Mouse (Mus musculus) heart, adult 2 months (tissue): ENCODE results near the gene 1700019A02Rik. TPM values are rescaled to one million over a fixed set of nuclear protein-coding genes. Genes with fewer than 3 reads are reported as not detected.

Source experiments
- DNase-seq, 2 experiments: peaks; one replicate each; pipeline ENCODE4 v3.0.0; 2021
- H3K27ac ChIP-seq: fragments of 200-600 bp; 2 replicates; pipeline ENCODE4 v1.8.1; 2022
- H3K27me3 ChIP-seq: fragments of 200-500 bp; 2 replicates; pipeline ENCODE4 v1.6.1; 2012; ENCODE audit warnings: mild to moderate bottlenecking, low read length, inconsistent platforms, mixed read lengths; ENCODE audit not compliant: control insufficient read depth, insufficient read depth
- H3K36me3 ChIP-seq: fragments of 200-500 bp; 2 replicates; pipeline ENCODE4 v1.6.1; 2012; ENCODE audit warnings: low read length, inconsistent platforms; ENCODE audit not compliant: control insufficient read depth, insufficient read depth
- H3K4me1 ChIP-seq: fragments of 200-500 bp; 2 replicates; pipeline ENCODE4 v1.6.1; 2011; ENCODE audit warnings: low read length; ENCODE audit not compliant: control insufficient read depth, insufficient read depth
- H3K4me3 ChIP-seq: fragments of 200-600 bp; 2 replicates; pipeline ENCODE4 v1.8.1; 2022
- H3K79me2 ChIP-seq: fragments of 200-500 bp; replicated peaks from 2 replicates; pipeline ENCODE4 v1.6.1; 2012; ENCODE audit warnings: mild to moderate bottlenecking, inconsistent platforms, low read length, moderate library complexity, mixed read lengths; ENCODE audit not compliant: control insufficient read depth, insufficient read depth
- H3K9ac ChIP-seq: fragments of 200-500 bp; 2 replicates; pipeline ENCODE4 v1.6.1; 2012; ENCODE audit warnings: low read depth, mild to moderate bottlenecking, control low read depth, inconsistent platforms, low read length, mixed read lengths
- CTCF ChIP-seq: fragments of 200-600 bp; IDR thresholded peaks from 2 replicates; pipeline ENCODE4 v1.8.1; 2022; ENCODE audit warnings: antibody characterized with exemption, mild to moderate bottlenecking, moderate library complexity
- EP300 ChIP-seq: fragments of 200-500 bp; IDR thresholded peaks from 2 replicates; pipeline ENCODE4 v1.6.1; 2011; ENCODE audit warnings: low read depth, low read length, control low read depth; ENCODE audit not compliant: insufficient read depth
- POLR2A ChIP-seq: fragments of 200-500 bp; IDR thresholded peaks from 2 replicates; pipeline ENCODE4 v1.6.1; 2011; ENCODE audit warnings: mild to moderate bottlenecking, low read depth, low read length, control low read depth; ENCODE audit not compliant: insufficient read depth
- WGBS: fragments of 180-500 bp; shearing (Covaris S2); methylation state at CpG from one replicate; pipeline ENCODE4 v1.1.7; 2018; 5-methylcytosine and 5-hydroxymethylcytosine counted together
- intact Hi-C: fragments of 180-260 bp; cut with DNase I; formaldehyde crosslinking; loops from one replicate; pipeline ENCODE4 v1.15.1; 2025
- long read RNA-seq: library from polyadenylated mRNA; stranded (forward); transcript quantifications from one replicate; pipeline ENCODE4 v2.0.0, GENCODE M21; 2021
- polyA plus RNA-seq: library from polyadenylated mRNA; depleted of rRNA; stranded (reverse); fragments of >200 nt; gene quantifications from 2 replicates; pipeline ENCODE4 v1.2.3, GENCODE M21; 2012; rRNA removed
- total RNA-seq, 2 experiments: library from RNA; stranded (reverse); gene quantifications; 2 replicates each; pipeline ENCODE4 v1.2.3; 2021

1700019A02Rik gene
- total RNA-seq (not detected), polyA plus RNA-seq (not detected in 2 replicates)
- long read RNA-seq = 0 reads

- WGBS = 90% methylated on average over 8 of the region's 8 CpGs
Observed at GRCm38 (mm10) chr1:53187536-53187935, at the start of gene 1700019A02Rik. TSS of gene 1700019A02Rik (minus strand) at chr1:53187636.

GRCm38 (mm10) chr1:53226063-53226462 is 38.6 kb upstream of the 1700019A02Rik start:
- Histone ChIP-seq H3K27me3 (no peaks in the 10 kb centered on the region), H3K9ac (no peak overlapping the region), H3K36me3 (no peaks in the 10 kb centered on the region; the same call in 1 of the 2 replicates), H3K4me3 (no peak overlapping the region), H3K27ac (no peak overlapping the region), H3K4me1 (peaks cover 1% of the 10 kb centered on the region; the same call in 1 of the 2 replicates), H3K79me2 (no peaks in the 10 kb centered on the region)
- DNase-seq = no peak
- intact Hi-C loops = no loop called here
- WGBS = 47% methylated on average over 1 of the region's 1 CpGs
- TF ChIP-seq POLR2A = no peak
- no peak for TF ChIP-seq CTCF
- TF ChIP-seq EP300 = no peak

More at GRCm38 (mm10) chr1:53187536-53187935, at the start of gene 1700019A02Rik:
- H3K79me2 ChIP-seq = no peaks in the 10 kb centered on the region
- intact Hi-C loops = no loop called here
- H3K4me1 ChIP-seq = no peaks in the 10 kb centered on the region
- H3K36me3 ChIP-seq = no peaks in the 10 kb centered on the region
- H3K9ac ChIP-seq = no peak within 1 kb of the TSS
- no peak for DNase-seq
- H3K4me3 ChIP-seq = no peak within 1 kb of the TSS
- no peak within 1 kb of the TSS for H3K27ac ChIP-seq
- TF ChIP-seq CTCF (no peak), EP300 (no peak), POLR2A (no peak)
- H3K27me3 ChIP-seq = no peaks in the 10 kb centered on the region

GRCm38 (mm10) chr1:53225616-53226015 is 38.2 kb upstream of the 1700019A02Rik start:
- no peak overlapping the region for H3K27ac ChIP-seq
- peak in 1 of 2 experiments; percentile 4 for DNase-seq
- intact Hi-C loops = no loop called here

GRCm38 (mm10) chr1:53224775-53225174 is 37.3 kb upstream of the 1700019A02Rik start:
- WGBS = 68% methylated on average over 1 of the region's 1 CpGs
- no peak overlapping the region for H3K9ac ChIP-seq

More at GRCm38 (mm10) chr1:53225616-53226015, 38.2 kb upstream of the 1700019A02Rik start:
- H3K36me3 ChIP-seq = no peaks in the 10 kb centered on the region; the same call in 1 of the 2 replicates
- H3K27me3 ChIP-seq = no peaks in the 10 kb centered on the region
- 53% methylated on average over 3 of the region's 3 CpGs for WGBS
- H3K79me2 ChIP-seq = no peaks in the 10 kb centered on the region
- peaks cover 1% of the 10 kb centered on the region; the same call in 1 of the 2 replicates for H3K4me1 ChIP-seq
- TF ChIP-seq CTCF (no peak), POLR2A (no peak), EP300 (no peak)
- no peak overlapping the region for H3K9ac ChIP-seq
- no peak overlapping the region for H3K4me3 ChIP-seq

GRCm38 (mm10) chr1:53210136-53210535 is 22.7 kb upstream of the 1700019A02Rik start:
- TF ChIP-seq CTCF (no peak), POLR2A (no peak), EP300 (no peak)
- H3K4me3 ChIP-seq = no peak overlapping the region
- H3K9ac ChIP-seq = no peak overlapping the region
- intact Hi-C loops = no loop called here
- no peaks in the 10 kb centered on the region; the same call in 1 of the 2 replicates for H3K4me1 ChIP-seq
- H3K27ac ChIP-seq = no peak overlapping the region
- no peaks in the 10 kb centered on the region for H3K79me2 ChIP-seq
- DNase-seq = no peak
- no peaks in the 10 kb centered on the region for H3K27me3 ChIP-seq
- H3K36me3 ChIP-seq = no peaks in the 10 kb centered on the region

More at GRCm38 (mm10) chr1:53224775-53225174, 37.3 kb upstream of the 1700019A02Rik start:
- no peak for DNase-seq
- Histone ChIP-seq H3K36me3 (no peaks in the 10 kb centered on the region; the same call in 1 of the 2 replicates), H3K27me3 (no peaks in the 10 kb centered on the region), H3K79me2 (no peaks in the 10 kb centered on the region), H3K4me3 (no peak overlapping the region), H3K4me1 (peaks cover 1% of the 10 kb centered on the region; the same call in 1 of the 2 replicates), H3K27ac (no peak overlapping the region)
- intact Hi-C loops = no loop called here
- no peak for TF ChIP-seq POLR2A
- no peak for TF ChIP-seq EP300
- no peak for TF ChIP-seq CTCF

GRCm38 (mm10) chr1:53203902-53204301 is 16.5 kb upstream of the 1700019A02Rik start:
- no peaks in the 10 kb centered on the region for H3K36me3 ChIP-seq
- H3K9ac ChIP-seq = no peak overlapping the region
- H3K4me1 ChIP-seq = no peaks in the 10 kb centered on the region
- no peak for TF ChIP-seq CTCF
- TF ChIP-seq POLR2A = no peak
- TF ChIP-seq EP300 = no peak
- 94% methylated on average over 2 of the region's 2 CpGs for WGBS
- H3K4me3 ChIP-seq = no peak overlapping the region
- intact Hi-C loops = no loop called here
- H3K27ac ChIP-seq = no peak overlapping the region
- DNase-seq = no peak
- H3K79me2 ChIP-seq = no peaks in the 10 kb centered on the region
- no peaks in the 10 kb centered on the region for H3K27me3 ChIP-seq
